Mouse (Mus musculus): ENCODE data around the gene Tcf12. TPM values are rescaled to one million over a fixed set of nuclear protein-coding genes. Genes with fewer than 3 reads are reported as not detected.
A peak's percentile ranks its signal among the peaks of the same experiment; 100 is the strongest.

Tcf12 gene
- total RNA-seq (2021): 10 to 100 TPM; 59.3 to 59.6 TPM

DNA sequence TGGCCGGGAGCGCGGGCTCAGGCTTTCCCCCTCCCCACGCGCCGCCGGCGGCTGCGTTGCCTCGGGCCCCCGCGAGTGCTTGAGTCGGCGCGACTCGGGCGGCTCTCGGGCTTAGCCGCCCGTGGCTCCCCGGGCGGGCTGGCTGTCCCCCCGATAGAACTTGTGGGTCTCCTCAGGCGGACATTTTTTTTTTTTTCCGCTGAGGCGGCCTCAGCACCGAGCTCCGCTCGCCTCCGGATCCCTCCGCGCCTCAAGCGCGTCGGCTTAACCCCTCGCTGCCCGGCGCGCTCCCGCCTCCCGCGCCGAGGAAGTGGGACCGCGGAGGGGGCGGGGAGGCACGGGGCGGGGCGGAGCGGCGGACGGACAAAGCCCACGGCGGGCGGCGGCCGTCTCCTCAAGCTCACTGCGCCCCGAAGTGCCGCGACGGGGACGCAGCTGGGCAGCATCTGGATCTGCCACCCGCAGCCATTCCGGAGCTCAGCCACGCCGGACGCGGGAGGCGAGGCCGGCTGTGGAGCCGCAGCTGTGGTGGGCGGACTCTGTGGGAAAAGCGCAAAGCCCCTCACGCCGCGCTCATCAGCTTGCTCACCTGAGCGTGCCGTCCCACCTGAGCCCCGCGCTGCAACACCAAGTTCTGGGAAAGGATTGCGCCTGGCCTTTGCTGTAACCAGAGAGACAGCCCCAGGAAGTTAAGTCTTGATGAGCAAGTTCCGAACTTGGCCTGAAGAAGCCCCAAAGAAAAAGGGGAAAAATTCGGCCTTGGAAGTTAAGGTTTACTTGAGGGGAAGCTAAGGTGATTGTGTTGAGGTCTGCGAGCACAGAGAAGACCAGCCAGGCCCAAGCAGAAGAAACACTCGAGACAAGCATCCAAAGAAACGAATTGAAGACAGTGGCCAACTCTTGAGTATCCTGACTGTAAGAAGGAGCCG lies at the start of gene Tcf12:
TSS of gene Tcf12 (minus strand) at position 250 of the 929 bp plus-strand sequence.
- intact Hi-C loops (cut with DNase I): no loop called here
- peak; percentile 87 for DNase-seq

DNA sequence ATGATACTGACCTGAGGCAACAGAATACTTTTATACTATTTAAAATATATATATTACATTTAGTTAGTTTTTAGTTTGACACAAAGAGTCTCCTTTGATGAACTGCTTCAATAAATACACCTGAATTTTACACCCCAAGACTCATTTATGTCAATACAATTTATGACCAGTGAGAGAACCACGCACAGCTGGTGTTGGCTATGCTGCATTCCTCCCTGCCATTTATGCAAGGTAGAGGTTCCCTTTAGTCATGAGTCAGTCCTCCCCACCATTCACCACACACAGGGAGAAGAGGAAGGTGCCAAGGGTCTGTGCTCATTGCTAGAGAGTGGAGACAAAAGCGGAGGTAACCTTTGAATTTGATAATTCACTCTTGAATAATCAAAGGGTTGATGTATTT lies 46.7 kb upstream of the Tcf12 start:
- intact Hi-C loops (cut with DNase I): no loop called here
- no peak for DNase-seq

DNA sequence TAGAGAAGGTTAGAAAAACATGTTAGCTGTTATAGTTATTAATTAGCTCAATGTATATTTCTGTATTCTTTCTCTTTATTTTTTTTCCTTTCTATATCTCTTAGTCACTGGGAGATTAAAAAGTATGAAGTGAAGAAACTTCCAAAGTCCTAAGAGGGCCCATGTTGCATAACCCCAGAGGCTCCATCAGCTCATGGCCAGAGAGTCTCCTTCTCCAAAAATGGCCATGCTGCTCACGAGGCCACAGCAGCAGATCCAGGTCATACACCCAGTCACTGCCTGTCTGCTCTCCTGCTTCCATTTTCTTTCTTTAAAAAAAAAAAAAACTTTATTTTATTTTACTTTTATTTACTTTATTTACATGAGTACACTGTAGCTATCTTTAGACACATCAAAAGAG lies 45.4 kb upstream of the Tcf12 start:
- intact Hi-C loops (cut with DNase I): no loop called here
- DNase-seq: no peak

DNA sequence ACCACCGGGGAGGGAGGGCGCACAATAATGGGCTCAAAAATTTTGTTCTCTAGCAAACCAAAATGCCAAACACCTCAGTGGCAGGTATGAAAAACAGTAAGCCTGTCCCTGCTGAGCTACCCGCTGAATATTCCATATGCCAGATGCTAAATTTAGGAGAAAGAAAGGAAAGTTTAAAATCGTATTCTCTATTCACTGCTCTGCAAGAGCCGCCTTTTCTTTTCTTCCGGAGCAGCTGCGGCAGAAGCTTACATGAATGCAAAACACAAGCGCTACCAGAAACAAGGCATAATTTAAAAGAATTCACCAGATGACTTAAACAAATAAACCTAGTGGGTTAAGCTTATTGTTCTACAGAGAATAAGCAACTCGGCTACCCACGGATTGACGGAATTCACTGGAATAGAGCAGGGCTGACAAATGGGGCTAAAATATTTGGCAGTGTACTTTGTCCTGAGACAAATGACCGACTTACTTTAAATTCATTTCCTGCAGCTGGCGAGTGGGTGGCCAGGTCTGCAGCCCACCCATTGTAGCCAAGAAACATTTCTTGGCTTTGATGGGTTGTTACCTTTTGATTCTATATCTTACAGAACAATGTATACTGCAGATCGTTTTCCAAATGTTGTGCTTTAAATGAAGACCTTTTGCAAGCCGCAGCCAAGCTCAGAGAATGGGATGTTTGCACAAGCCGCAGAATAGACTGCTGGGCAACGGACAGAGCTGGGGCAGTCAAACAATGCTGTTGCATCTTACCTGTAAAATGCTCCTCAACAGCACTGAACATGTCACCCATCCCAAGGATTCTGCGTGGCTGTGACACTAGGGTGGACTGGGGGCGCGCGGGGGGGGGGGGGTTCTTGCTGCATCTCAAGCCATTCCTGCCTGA lies 43.8 kb upstream of the Tcf12 start:
- DNase-seq: no peak
- intact Hi-C loops (cut with DNase I): no loop called here

DNA sequence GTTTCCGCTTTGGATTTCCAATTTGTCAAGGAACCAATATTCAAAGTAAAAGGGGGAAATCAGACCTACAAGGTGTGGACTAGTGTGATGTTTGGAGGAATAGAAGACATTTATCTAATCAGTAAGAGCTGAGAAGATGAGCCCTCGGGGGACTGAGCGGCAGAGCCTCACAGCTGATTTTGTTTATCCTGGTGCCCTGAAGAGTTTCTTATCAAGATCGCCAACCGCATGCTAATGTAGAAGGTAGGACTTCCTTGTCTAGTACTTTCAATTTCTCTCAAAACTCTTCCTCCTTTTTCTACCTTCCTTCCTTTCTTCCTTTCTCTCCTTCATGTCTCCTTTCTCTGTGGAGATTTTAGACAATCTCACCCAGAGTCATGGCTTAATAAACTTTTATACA lies 32.5 kb upstream of the Tcf12 start:
- no peak for DNase-seq
- intact Hi-C loops (cut with DNase I): no loop called here

DNA sequence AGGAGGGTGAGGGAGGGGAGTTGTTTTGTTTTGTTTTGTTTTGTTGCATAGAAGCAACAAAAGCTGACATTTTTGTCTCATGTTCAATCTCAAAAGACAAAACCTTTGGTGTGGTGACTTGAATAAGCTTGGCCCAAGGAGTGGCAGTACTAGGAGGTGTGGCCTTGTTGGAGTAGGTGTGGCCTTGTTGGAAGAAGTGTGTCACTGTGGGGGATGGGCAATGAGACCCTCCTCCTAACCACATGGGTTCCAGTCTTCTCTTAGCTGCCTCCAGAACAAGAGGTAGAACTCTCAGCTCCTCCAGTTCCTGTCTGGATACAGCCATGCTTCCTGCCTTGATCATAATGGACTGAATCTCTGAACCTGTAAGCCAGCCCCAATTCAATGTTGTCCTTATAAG lies 26.2 kb upstream of the Tcf12 start:
- intact Hi-C loops (cut with DNase I): no loop called here

DNA sequence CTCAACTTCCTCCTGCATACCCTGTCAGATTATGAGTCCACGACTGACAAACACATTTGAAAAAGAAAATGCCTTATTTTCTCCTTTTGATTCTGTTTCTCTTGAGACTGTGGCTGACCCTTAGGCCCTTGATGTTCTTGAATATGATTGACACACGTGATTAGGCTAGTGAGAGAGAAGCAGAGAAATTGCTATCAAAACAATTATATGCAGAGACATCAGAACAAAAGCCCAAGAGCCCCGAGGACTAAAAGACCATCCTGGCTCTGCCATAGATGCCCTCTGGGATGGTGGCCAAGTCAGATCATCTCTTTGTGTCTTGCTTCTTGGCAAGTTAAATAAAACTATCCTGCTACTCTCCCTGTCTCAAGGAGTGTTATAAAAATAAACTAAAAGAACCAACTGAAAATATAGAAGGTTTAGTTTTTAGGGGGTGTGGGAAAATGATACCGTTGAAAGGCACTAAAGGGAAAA lies 22.1 kb upstream of the Tcf12 start:
- intact Hi-C loops (cut with DNase I): no loop called here
- peak; percentile 41 for DNase-seq

More for the DNA sequence above, 26.2 kb upstream of the Tcf12 start:
- no peak for DNase-seq

DNA sequence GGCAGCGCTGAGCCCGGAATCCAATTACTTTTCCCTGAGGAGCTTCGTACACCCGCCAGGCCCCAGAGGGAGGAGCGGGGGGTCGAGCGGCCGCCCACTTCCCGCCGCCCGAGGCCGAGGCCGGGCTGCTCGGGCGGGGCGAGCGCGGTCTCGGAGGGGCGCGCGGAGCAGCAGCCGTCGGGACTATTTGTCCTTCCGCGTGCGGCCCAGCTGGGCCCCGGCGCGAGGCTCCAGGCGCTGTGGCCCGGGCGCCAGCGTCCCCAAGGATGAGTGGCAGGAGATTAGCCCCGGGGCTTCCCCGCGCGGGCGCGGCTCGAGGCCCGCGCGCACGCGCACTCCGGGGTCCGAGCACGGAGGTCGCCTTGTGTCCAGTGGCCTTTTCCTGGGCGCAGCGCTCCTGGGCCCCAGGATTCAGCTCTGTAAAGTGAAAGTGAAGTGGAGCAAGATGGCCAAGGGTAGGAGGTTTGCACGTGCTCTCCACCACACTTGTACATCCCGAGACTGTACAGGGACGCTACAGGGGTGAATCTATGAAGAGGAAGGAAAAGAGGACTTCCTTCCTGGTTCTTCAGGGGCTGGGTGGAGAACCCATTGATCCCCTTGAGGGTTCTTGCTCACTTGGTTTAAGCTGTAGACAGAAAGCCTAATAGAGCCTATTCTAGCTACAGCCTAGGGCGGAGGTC lies 21.6 kb upstream of the Tcf12 start:
- DNase-seq: peak; percentile 82
- intact Hi-C loops (cut with DNase I): no loop called here

DNA sequence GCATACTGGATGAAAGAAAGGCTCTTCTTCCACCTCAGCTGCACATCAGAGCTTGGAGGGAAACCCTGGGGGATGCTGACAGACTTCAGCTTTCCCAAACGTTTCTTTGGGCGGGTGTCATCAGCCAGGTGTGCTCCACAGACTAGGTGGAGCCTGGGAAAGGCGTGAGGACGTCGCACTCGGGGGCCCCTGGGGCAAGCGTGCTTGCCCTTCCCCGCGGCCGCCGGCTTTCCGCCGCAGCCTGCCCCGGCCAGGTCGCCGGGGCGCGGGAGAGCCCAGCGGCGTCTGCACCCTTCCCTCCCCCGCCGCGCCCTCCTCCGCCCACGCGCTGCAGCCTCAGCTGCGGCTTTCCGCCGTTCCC lies 21.0 kb upstream of the Tcf12 start:
- no peak for DNase-seq
- intact Hi-C loops (cut with DNase I): no loop called here

DNA sequence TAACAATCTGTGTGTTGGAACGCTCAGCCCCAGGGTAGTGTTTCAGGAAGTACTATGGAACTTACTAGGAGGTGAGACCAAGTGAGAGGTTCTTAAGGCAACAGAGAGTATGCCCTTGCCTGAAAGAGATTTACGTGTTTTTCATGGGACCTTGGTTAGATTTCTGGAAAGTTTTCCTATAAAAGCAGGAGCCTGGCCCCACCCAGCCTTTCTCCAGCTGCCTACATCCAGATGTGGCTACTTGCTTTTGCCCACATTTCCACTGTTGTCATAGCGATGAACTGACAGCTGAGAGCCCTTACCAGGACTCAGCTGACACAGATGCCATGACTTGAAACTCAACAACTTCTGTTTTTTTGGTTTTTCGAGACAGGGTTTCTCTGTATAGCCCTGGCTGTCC lies 18.2 kb upstream of the Tcf12 start:
- DNase-seq: no peak
- intact Hi-C loops (cut with DNase I): no loop called here

DNA sequence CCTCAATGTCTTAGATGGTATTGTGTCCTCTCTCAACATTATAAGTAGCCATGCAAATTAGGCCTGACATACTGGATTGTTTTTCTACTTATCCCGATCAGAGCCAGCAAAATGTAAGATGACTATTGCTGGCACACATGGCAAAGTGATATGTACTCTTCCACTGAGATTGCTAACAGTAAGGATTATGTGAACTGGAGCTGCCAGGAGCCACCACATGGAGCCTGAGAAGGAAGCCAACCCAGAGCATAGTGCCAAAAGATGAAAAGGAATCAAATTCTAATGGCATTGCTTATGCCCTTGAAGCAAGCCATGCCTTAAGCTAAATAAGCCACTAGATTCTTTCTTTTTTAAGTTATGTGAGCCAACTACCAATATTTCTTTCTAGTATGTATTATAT lies 13.8 kb upstream of the Tcf12 start:
- peak; percentile 44 for DNase-seq
- intact Hi-C loops (cut with DNase I): no loop called here

DNA sequence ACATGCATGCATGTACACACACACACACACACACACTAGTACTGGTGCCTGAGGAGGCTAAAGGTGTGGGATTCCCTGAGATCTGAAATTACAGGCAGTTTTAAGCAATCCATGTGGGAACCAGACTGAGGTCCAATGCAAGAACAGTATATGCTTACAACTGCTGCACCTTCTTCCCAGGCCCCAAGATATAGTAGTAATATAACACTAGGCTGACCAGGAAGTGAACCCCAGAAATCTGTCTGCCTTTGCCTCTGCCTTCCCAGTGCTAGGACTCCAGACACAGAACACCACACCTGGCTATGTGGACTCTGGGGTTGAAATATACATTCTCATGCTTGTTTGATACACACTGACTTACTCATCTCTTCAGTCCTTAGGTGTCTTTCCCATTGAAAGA lies 6.8 kb upstream of the Tcf12 start:
- intact Hi-C loops (cut with DNase I): no loop called here
- DNase-seq: no peak

DNA sequence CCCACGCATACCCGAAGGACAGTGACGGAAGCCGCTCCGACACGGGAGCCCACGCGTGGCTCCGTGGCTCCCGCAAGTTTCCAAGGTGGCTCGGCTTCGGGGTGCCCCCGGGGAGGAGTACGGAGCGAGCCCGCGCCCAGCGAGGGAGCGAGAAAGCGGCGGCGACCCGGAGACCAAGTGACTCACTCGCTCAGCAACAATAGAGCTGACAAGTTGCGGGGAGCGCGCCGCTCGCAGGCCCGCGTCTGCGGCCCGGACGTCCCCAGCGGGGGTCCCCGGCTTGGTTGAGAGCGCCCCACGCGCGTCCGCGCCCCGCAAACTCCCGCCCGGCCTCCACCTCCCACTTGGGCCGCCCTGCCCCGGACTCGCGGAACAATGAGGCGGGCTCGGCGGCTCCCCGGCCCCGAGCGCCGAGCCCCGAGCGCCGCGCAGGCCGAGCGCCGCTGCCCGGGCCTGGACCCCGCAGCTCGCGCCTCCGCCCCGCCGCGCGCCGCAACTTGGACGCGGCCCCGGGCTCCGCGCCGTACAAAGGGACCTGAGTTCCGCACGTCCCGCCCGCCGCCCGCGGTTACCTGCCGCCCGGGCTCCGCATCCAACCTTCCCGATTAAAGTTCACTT lies 558 bp downstream of the Tcf12 start:
- DNase-seq: peak; percentile 68
- intact Hi-C loops (cut with DNase I): no loop called here

DNA sequence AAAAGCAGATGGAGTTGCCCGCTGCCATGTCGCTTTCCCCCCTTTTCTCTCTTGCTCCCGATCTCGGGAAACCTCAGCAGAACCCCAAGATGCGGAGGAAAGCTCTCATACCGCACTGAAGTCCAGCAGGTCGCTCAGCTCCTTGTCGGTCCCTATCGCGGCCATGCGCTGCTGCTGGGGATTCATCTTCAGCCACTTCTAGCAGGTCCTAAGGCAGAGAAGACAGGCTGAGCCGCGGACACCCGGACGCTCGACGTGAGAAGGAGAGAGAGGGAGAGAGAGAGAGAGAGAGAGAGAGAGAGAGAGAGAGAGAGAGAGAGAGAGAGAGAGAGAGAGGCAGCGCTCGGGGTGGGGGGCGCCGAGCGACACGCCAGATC lies 1.1 kb downstream of the Tcf12 start:
- intact Hi-C loops (cut with DNase I): no loop called here
- DNase-seq: peak; percentile 48

DNA sequence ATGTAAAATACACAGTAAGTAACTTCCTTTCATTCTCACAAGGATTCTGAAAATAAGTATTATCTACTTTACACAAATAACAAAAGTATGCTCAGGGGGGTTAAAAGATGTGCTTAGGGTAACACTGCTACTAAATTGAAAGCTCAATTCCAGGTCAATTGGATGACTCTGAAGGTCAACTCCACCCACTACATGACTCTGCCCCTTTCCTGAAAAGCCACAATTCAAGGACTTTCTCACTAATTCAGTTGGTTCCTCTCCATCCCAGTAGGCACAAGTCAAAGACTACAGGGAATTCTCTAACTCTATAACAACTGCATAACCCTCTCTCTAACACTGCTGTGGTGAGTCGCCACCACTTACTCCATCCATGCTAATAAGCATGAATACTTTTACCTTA lies 8.2 kb downstream of the Tcf12 start:
- intact Hi-C loops (cut with DNase I): no loop called here
- no peak for DNase-seq

DNA sequence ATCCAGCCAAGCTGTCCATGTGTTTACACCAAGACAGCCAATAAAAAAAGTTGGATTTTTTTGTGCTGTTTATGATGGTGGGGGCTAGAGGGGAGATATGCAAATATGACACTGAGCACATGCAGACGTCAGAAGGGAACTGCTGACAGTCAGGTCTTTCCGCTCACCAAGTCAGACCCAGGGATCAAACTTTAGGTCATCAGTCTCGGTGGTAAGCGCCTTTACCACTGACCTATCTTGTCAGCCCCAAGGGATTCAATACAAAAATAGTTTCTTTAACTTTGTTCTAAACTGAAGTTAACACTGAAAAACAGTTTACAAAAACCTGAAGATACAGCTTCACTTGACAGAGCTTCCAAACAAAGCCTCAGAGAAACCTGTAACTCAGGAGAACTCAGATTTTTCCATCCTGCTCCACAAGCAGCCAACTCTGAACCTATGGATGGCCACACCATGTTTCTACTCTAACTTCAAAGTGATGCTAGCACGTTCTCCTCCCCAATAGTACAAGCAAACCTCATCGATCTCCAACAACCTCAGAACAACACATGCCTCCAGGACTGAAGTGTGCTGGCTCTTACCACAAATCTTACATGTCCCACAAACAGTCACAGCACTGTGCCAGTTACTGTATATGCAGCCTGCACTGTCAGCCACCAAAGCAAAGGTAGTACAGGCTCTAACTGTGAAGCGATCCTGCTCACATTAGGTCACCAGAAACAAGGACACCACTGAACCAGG lies 11.6 kb downstream of the Tcf12 start:
- intact Hi-C loops (cut with DNase I): no loop called here
- DNase-seq: no peak

DNA sequence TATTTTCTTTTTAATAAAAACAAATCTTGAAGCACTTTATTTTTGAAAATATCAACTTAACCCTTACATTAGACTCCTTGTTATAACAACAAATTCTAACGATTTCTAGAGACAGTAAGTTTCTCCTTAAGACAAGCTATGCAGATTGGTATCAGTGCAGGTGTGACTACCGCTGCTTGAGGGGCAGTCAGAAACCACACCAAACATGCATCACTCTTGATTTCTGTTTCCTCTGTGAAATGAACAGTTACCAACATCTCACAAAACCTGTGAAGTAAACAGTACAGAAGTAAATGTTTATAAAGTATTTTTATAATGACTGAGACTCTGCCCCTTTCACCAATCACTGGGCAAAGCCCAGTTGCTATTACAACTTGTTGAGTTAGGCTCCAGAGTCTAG lies 13.6 kb downstream of the Tcf12 start:
- intact Hi-C loops (cut with DNase I): no loop called here
- DNase-seq: no peak

DNA sequence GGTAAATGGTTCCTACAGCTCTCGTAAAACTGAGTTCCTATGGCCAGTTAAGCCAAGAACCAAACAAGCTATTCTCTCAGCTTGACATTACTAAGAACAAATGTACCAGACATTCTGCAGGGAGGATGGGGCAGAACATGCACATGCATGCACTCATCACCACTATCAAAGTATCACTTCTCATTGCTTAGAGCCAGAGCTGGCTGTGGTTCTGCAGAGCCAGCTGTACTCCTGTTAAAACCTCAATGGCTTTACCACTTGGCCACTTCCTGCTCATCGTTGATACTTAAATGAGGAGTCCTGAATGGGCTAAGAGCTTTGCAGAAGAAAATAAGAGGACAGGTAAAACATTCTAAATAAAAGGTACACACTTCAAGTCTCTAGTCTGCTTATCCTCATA lies 14.6 kb downstream of the Tcf12 start:
- intact Hi-C loops (cut with DNase I): no loop called here
- DNase-seq: no peak

DNA sequence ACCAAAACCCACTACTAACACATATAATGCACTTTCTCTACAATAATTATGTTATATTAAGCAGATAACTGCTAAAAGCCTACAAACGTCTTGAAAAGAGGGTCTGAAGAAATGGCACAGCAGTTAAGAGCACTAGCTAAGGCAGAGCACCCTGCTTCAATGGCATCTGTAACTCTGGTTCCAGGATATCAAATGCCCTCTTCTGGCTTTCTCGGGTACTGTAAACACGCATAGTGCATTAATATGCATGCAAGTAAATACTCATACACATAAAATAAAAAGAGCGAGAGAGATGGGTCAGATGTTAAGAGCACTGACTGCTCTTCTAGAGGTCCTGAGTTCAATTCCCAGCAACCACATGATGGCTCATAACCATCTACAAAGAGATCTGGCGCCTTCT lies 17.0 kb downstream of the Tcf12 start:
- intact Hi-C loops (cut with DNase I): no loop called here
- DNase-seq: peak; percentile 2

DNA sequence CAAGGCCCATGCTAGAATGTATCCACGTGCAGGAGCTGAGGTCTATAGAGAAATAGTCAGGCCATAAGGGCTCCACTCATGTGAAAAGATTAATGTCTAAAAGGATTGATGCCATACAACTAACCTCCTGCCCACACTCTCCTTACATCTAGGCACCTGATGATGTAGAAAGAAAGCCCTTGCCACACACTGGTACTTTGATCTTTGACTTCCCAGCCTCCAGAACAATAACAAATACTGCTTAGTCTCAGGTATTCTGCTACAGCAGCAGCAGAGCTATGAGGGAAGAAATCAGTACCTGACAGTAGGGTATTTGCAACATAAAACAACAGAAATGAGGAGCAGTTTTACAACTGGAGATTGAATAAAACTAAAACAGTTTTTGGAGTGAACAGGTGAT lies 19.5 kb downstream of the Tcf12 start:
- intact Hi-C loops (cut with DNase I): no loop called here
- DNase-seq: no peak

Data from left cerebral cortex, postnatal 4 days (tissue).